10 mouse cellular contexts compared by ENCODE assay signal in genomic region chr10:100590323-100590722, GRCm38 (mm10). TPM values are rescaled to one million over a fixed set of nuclear protein-coding genes. Genes with fewer than 3 reads are reported as not detected.
A peak's percentile ranks its signal among the peaks of the same experiment; 100 is the strongest.
DNase-seq lines count a peak whose midpoint lies in the region; ATAC-seq and TF ChIP-seq lines count a peak whose summit lies in the region.
"Had no signal": no experiment of that assay in that cellular context is flagged by ENCODE, and none has a peak within 500 bp of the region (broad histone marks: within the 10 kb centered on the region; RNA-seq: fewer than 3 reads in every experiment).

Gene 4930430F08Rik, minus strand, starts transcription at chr10:100590423.
Gene 1700017N19Rik, plus strand, starts transcription at chr10:100590484.

- H3K36me3 ChIP-seq in lung, embryonic 16.5 days (ENCODE audit: control insufficient read depth, insufficient read depth, low read length): no peaks in the 10 kb centered on the region
- H3K36me3 ChIP-seq in forebrain, postnatal 0 days (ENCODE audit: insufficient read depth): no peaks in the 10 kb centered on the region
- no peaks in the 10 kb centered on the region for H3K36me3 ChIP-seq in limb, embryonic 14.5 days (ENCODE audit: control insufficient read depth, insufficient read depth, low read length)
- H3K36me3 ChIP-seq in stomach, embryonic 14.5 days (ENCODE audit: control insufficient read depth, insufficient read depth, low read length): no peaks in the 10 kb centered on the region

- DNase-seq in lung, postnatal 14 days: no peak
- no peak for DNase-seq in forebrain, postnatal 0 days
- no peak for DNase-seq in limb, embryonic 14.5 days (ENCODE audit: low spot score)
- DNase-seq in frontal cortex, postnatal 14 days (ENCODE audit: low spot score in 2 of 2): no peak
- DNase-seq in left cerebral cortex, postnatal 10 days (ENCODE audit: extremely low spot score in 1 of 2, low spot score in 2 of 2): no peak
- DNase-seq: cerebellum, postnatal 36 days; kidney, adult 11 months had no signal

- no peak within 1 kb of the TSS for H3K9ac ChIP-seq in lung, embryonic 16.5 days (ENCODE audit: low read length)
- peak within 1 kb of the TSS; percentile 79; the same call in 1 of the 2 replicates for H3K9ac ChIP-seq in forebrain, postnatal 0 days
- H3K9ac ChIP-seq in limb, embryonic 14.5 days (ENCODE audit: low read depth, low read length, severe bottlenecking): peak within 1 kb of the TSS; percentile 70; the same call in 1 of the 2 replicates
- H3K9ac ChIP-seq in stomach, embryonic 14.5 days (replicated peaks; ENCODE audit: low read depth, low read length): no peak within 1 kb of the TSS

- peak within 1 kb of the TSS; percentile 89 for H3K4me2 ChIP-seq in lung, embryonic 16.5 days (ENCODE audit: low read depth, low read length)
- peak within 1 kb of the TSS; percentile 82 for H3K4me2 ChIP-seq in forebrain, postnatal 0 days (ENCODE audit: low read depth)
- peak within 1 kb of the TSS; percentile 28 for H3K4me2 ChIP-seq in limb, embryonic 14.5 days (replicated peaks; ENCODE audit: low read depth, low read length, severe bottlenecking)
- peak within 1 kb of the TSS; percentile 55 for H3K4me2 ChIP-seq in stomach, embryonic 14.5 days (replicated peaks; ENCODE audit: low read depth, low read length)

- no peak for TF ChIP-seq POLR2A in limb, embryonic 14.5 days (IDR thresholded peaks at IDR 0.05; ENCODE audit: borderline replicate concordance, extremely low read depth, insufficient read depth, insufficient read length)

- intact Hi-C loops in left cerebral cortex, postnatal 10 days (cut with DNase I): no loop called here

- TF ChIP-seq CTCF in forebrain, postnatal 0 days (IDR thresholded peaks at IDR 0.05; ENCODE audit: low read depth): no peak

- no peak for ATAC-seq in lung, embryonic 16.5 days (ENCODE audit: low read depth)
- no peak for ATAC-seq in forebrain, postnatal 0 days
- ATAC-seq in limb, embryonic 14.5 days (ENCODE audit: low FRiP score, low read depth): no peak
- no peak for ATAC-seq in stomach, embryonic 14.5 days (ENCODE audit: insufficient number of reproducible peaks, insufficient read depth, low FRiP score, low read depth)

- no peaks in the 10 kb centered on the region for H3K27me3 ChIP-seq in lung, embryonic 16.5 days (ENCODE audit: control insufficient read depth, insufficient read depth, low read depth, low read length)
- H3K27me3 ChIP-seq in forebrain, postnatal 0 days (ENCODE audit: insufficient read depth, low read length): no peaks in the 10 kb centered on the region
- no peaks in the 10 kb centered on the region for H3K27me3 ChIP-seq in limb, embryonic 14.5 days (ENCODE audit: control insufficient read depth, insufficient read depth, low read length)
- no peaks in the 10 kb centered on the region for H3K27me3 ChIP-seq in stomach, embryonic 14.5 days (ENCODE audit: control insufficient read depth, insufficient read depth, low read length)

- H3K9me3 ChIP-seq in lung, embryonic 16.5 days (ENCODE audit: control insufficient read depth, low read length): no peaks in the 10 kb centered on the region
- H3K9me3 ChIP-seq in forebrain, postnatal 0 days (ENCODE audit: low read length): no peaks in the 10 kb centered on the region
- no peaks in the 10 kb centered on the region for H3K9me3 ChIP-seq in limb, embryonic 14.5 days (ENCODE audit: control insufficient read depth, low read length)
- H3K9me3 ChIP-seq in stomach, embryonic 14.5 days (ENCODE audit: control insufficient read depth, low read depth, low read length): no peaks in the 10 kb centered on the region

- peak within 1 kb of the TSS; percentile 90 for H3K4me3 ChIP-seq in lung, embryonic 16.5 days (ENCODE audit: low read length)
- H3K4me3 ChIP-seq in forebrain, postnatal 0 days (ENCODE audit: low read depth, low read length): peak within 1 kb of the TSS; percentile 66
- peak within 1 kb of the TSS; percentile 69 for H3K4me3 ChIP-seq in limb, embryonic 14.5 days (replicated peaks; ENCODE audit: low read length)
- peak within 1 kb of the TSS; percentile 57 for H3K4me3 ChIP-seq in stomach, embryonic 14.5 days (ENCODE audit: low read depth, low read length)

- whole genome bisulfite sequencing in lung, embryonic 16.5 days: 63% methylated on average over 1 of the region's 1 CpGs
- WGBS in forebrain, postnatal 0 days: 82% methylated on average over 1 of the region's 1 CpGs
- 88% methylated on average over 1 of the region's 1 CpGs for WGBS in limb, embryonic 14.5 days
- WGBS in stomach, embryonic 14.5 days: 80% methylated on average over 1 of the region's 1 CpGs

- peaks cover 8% of the 10 kb centered on the region for H3K4me1 ChIP-seq in lung, embryonic 16.5 days (replicated peaks; ENCODE audit: control insufficient read depth, insufficient read depth, low read length)
- H3K4me1 ChIP-seq in forebrain, postnatal 0 days (ENCODE audit: insufficient read depth): 0 out of 2 replicates have a peak, but pooled peaks cover 6% of the 10 kb centered on the region
- 0 out of 2 replicates have a peak, but pooled peaks cover 2% of the 10 kb centered on the region for H3K4me1 ChIP-seq in limb, embryonic 14.5 days (ENCODE audit: control insufficient read depth, insufficient read depth, low read length)
- H3K4me1 ChIP-seq in stomach, embryonic 14.5 days (ENCODE audit: control insufficient read depth, insufficient read depth, low read length): 0 out of 2 replicates have a peak, but pooled peaks cover 3% of the 10 kb centered on the region

- no peak within 1 kb of the TSS for H3K27ac ChIP-seq in lung, embryonic 16.5 days (ENCODE audit: low read length)
- no peak within 1 kb of the TSS for H3K27ac ChIP-seq in forebrain, postnatal 0 days (ENCODE audit: low read depth, low read length)
- H3K27ac ChIP-seq in limb, embryonic 14.5 days (replicated peaks; ENCODE audit: low read depth, low read length): no peak within 1 kb of the TSS
- H3K27ac ChIP-seq in stomach, embryonic 14.5 days (ENCODE audit: low read length): no peak within 1 kb of the TSS

RNA-seq across cellular contexts. Expression of gene 4930430F08Rik, which starts in this region (rescaled TPM):
- polyA plus RNA-seq in lung, embryonic 16.5 days (2015; fragmentation: Nextera tagmentation; extraction: Ambion mirVana): 7.1 and 8.8 TPM in 2 replicates
- total RNA-seq in forebrain, postnatal 0 days (2014; rRNA removed): 18.5 and 24.9 TPM in 2 replicates
- 11.5 and 14.3 TPM in 2 replicates for polyA plus RNA-seq in forebrain, postnatal 0 days (2015; fragmentation: Nextera tagmentation; extraction: Ambion mirVana)
- polyA plus RNA-seq in limb, embryonic 14.5 days (2012; rRNA removed): 8.9 and 15.3 TPM in 2 replicates
- 9.8 and 11.3 TPM in 2 replicates for polyA plus RNA-seq in limb, embryonic 14.5 days (2014; fragmentation: Nextera tagmentation; extraction: Ambion mirVana)
- 8.8 and 9.5 TPM in 2 replicates for polyA plus RNA-seq in stomach, embryonic 14.5 days (2014; fragmentation: Nextera tagmentation; extraction: Ambion mirVana)
- 10 to 100 TPM; 22.2 to 25.2 TPM for total RNA-seq in left cerebral cortex, postnatal 10 days (2021)

RNA-seq across cellular contexts. Expression of gene 1700017N19Rik, which starts in this region (rescaled TPM):
- not detected in 2 replicates for polyA plus RNA-seq in lung, embryonic 16.5 days (2015; fragmentation: Nextera tagmentation; extraction: Ambion mirVana)
- total RNA-seq in forebrain, postnatal 0 days (2014; rRNA removed): not detected in 2 replicates
- 0.08 and 0.24 TPM in 2 replicates for polyA plus RNA-seq in forebrain, postnatal 0 days (2015; fragmentation: Nextera tagmentation; extraction: Ambion mirVana)
- not detected in 2 replicates for polyA plus RNA-seq in limb, embryonic 14.5 days (2012; rRNA removed)
- polyA plus RNA-seq in limb, embryonic 14.5 days (2014; fragmentation: Nextera tagmentation; extraction: Ambion mirVana): not detected in 2 replicates
- polyA plus RNA-seq in stomach, embryonic 14.5 days (2014; fragmentation: Nextera tagmentation; extraction: Ambion mirVana): not detected in 2 replicates
- not detected for total RNA-seq in left cerebral cortex, postnatal 10 days (2021)
- polyA plus RNA-seq: urinary bladder, adult 2 months had no signal

Comparison
In these comparisons a context has a peak if more than half of its experiments do, and no peak if none do; other contexts are left out.
1. H3K4me2 ChIP-seq: peak in every context shown above with its lines; median percentile 89 in lung, embryonic 16.5 days; 82 in forebrain, postnatal 0 days; 55 in stomach, embryonic 14.5 days; 28 in limb, embryonic 14.5 days.
2. H3K9ac ChIP-seq: peak in forebrain, postnatal 0 days (single experiment) and limb, embryonic 14.5 days (single experiment); none in lung, embryonic 16.5 days (single experiment) and stomach, embryonic 14.5 days (single experiment).
3. Peak in every context shown above with its lines, with median percentiles within 50 percentile points of each other: H3K4me3 ChIP-seq.